42 mouse cellular contexts compared by ENCODE assay signal in genomic region chr4:112231945-112232344, GRCm38 (mm10). TPM values are rescaled to one million over a fixed set of nuclear protein-coding genes. Genes with fewer than 3 reads are reported as not detected.
"Had no signal": no experiment of that assay in that cellular context is flagged by ENCODE, and none has a peak within 500 bp of the region (broad histone marks: within the 10 kb centered on the region; RNA-seq: fewer than 3 reads in every experiment).

TSS of gene Skint3 (plus strand) at chr4:112232245.

- DNase-seq: left cerebral cortex, postnatal 4 days; liver; liver, embryonic 13.5 days; liver, postnatal 0 days; lung, adult 18-20 months; lung, adult 2 months; lung, embryonic 14.5 days; lung, postnatal 10 days; lung, postnatal 14 days; lung, postnatal 36 days; lung, postnatal 4 days; midbrain, embryonic 14.5 days had no signal

- H3K9ac ChIP-seq: limb, embryonic 12.5 days; limb, embryonic 13.5 days; limb, embryonic 15.5 days; liver, embryonic 12.5 days; liver, embryonic 13.5 days; liver, embryonic 14.5 days; liver, embryonic 15.5 days; liver, postnatal 0 days; lung, embryonic 14.5 days; lung, embryonic 15.5 days; midbrain, embryonic 12.5 days; midbrain, embryonic 13.5 days; midbrain, embryonic 15.5 days had no signal

- ATAC-seq: liver, embryonic 12.5 days; liver, postnatal 0 days; lung, postnatal 0 days; midbrain, embryonic 13.5 days; midbrain, embryonic 15.5 days; midbrain, embryonic 16.5 days had no signal

- H3K4me3 ChIP-seq: left cerebral cortex, adult 2 months; limb, embryonic 10.5 days; limb, embryonic 12.5 days; limb, embryonic 13.5 days; limb, embryonic 15.5 days; liver, embryonic 12.5 days; liver, embryonic 13.5 days; liver, embryonic 15.5 days; lung, embryonic 15.5 days; megakaryocyte, embryonic 14.5 days; midbrain, embryonic 10.5 days; midbrain, embryonic 12.5 days; midbrain, embryonic 13.5 days; midbrain, embryonic 15.5 days; myocyte had no signal

- H3K27ac ChIP-seq: left cerebral cortex, adult 2 months; limb, embryonic 10.5 days; limb, embryonic 12.5 days; limb, embryonic 13.5 days; limb, embryonic 15.5 days; liver, embryonic 12.5 days; liver, embryonic 13.5 days; liver, embryonic 14.5 days; liver, embryonic 15.5 days; lung, embryonic 15.5 days; macrophage; midbrain, embryonic 10.5 days; midbrain, embryonic 12.5 days; midbrain, embryonic 13.5 days; midbrain, embryonic 15.5 days had no signal

- H3K4me1 ChIP-seq: limb, embryonic 10.5 days; limb, embryonic 12.5 days; limb, embryonic 13.5 days; limb, embryonic 15.5 days; liver, embryonic 12.5 days; liver, embryonic 13.5 days; liver, embryonic 15.5 days; lung, embryonic 15.5 days; megakaryocyte, embryonic 14.5 days; midbrain, embryonic 10.5 days; midbrain, embryonic 12.5 days; midbrain, embryonic 13.5 days; midbrain, embryonic 15.5 days had no signal

- H3K4me2 ChIP-seq: limb, embryonic 12.5 days; limb, embryonic 13.5 days; limb, embryonic 15.5 days; liver, embryonic 11.5 days; liver, embryonic 12.5 days; liver, embryonic 13.5 days; liver, embryonic 15.5 days; lung, embryonic 14.5 days; lung, embryonic 15.5 days; midbrain, embryonic 11.5 days; midbrain, embryonic 12.5 days; midbrain, embryonic 13.5 days; midbrain, embryonic 15.5 days had no signal

- H3K27me3 ChIP-seq: limb, embryonic 12.5 days; limb, embryonic 13.5 days; limb, embryonic 15.5 days; liver, embryonic 12.5 days; liver, embryonic 13.5 days; liver, embryonic 15.5 days; lung, embryonic 15.5 days; megakaryocyte, embryonic 14.5 days; midbrain, embryonic 12.5 days; midbrain, embryonic 13.5 days; midbrain, embryonic 15.5 days had no signal

- H3K9me3 ChIP-seq: limb, embryonic 10.5 days; limb, embryonic 13.5 days; limb, embryonic 15.5 days; liver, embryonic 12.5 days; liver, embryonic 13.5 days; liver, embryonic 15.5 days; lung, embryonic 15.5 days; megakaryocyte, embryonic 14.5 days; midbrain, embryonic 10.5 days; midbrain, embryonic 13.5 days; midbrain, embryonic 15.5 days had no signal

- H3K36me3 ChIP-seq: limb, embryonic 10.5 days; limb, embryonic 12.5 days; limb, embryonic 13.5 days; limb, embryonic 15.5 days; liver, embryonic 12.5 days; liver, embryonic 13.5 days; liver, embryonic 15.5 days; lung, embryonic 15.5 days; midbrain, embryonic 10.5 days; midbrain, embryonic 12.5 days; midbrain, embryonic 13.5 days; midbrain, embryonic 15.5 days had no signal

RNA-seq across cellular contexts. Expression of gene Skint3, which starts in this region (rescaled TPM):
- total RNA-seq: left cerebral cortex, adult 2 months; left cerebral cortex, adult 8-10 months; left cerebral cortex, postnatal 10 days; left cerebral cortex, postnatal 14 days; left cerebral cortex, postnatal 25 days; left cerebral cortex, postnatal 36 days; left cerebral cortex, postnatal 4 days; midbrain, postnatal 0 days had no signal
- polyA plus RNA-seq: limb, embryonic 10.5 days; limb, embryonic 11.5 days; limb, embryonic 12.5 days; liver, adult 2 months; liver, embryonic 11.5 days; liver, embryonic 13.5 days; lung, embryonic 14.5 days; lung, embryonic 15.5 days; lung, embryonic 16.5 days; midbrain, embryonic 10.5 days; midbrain, embryonic 11.5 days; midbrain, embryonic 12.5 days; midbrain, embryonic 13.5 days; midbrain, embryonic 14.5 days; midbrain, embryonic 15.5 days; midbrain, embryonic 16.5 days; midbrain, postnatal 0 days; myocyte; neural tube, embryonic 11.5 days had no signal
